Mouse (Mus musculus): ENCODE results near the gene Ddc. TPM values are rescaled to one million over a fixed set of nuclear protein-coding genes. Genes with fewer than 3 reads are reported as not detected.

The Ddc gene
- polyA plus RNA-seq, 1 experiment = 58.4 TPM

DNA sequence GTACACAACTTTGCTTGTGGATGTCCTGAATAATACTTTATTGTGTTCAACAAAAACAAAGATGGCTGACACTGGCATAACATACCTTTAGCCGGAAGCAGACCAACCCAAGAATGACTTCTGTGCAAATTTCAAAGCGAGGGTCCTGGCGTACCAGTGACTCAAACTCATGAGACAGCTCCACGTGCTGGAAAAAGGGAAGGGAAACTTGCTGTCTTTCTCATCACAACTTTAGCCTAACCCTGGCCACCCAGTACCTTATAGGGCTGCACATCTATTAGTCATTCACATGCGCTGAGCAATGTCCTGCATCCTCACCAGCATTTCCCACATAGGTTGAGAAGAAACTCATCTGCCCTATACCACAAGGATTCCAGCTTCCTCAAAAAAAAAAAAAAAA, 78.7 kb downstream of the Ddc start:
- Histone ChIP-seq H3K4me1 (ENCODE audit: control insufficient read depth, insufficient read depth, insufficient read length, low read length) (0 out of 2 replicates have a peak, but pooled peaks cover 2% of the 10 kb centered on the region), H3K36me3 (ENCODE audit: control insufficient read depth, insufficient read depth, low read length) (peaks cover 6% of the 10 kb centered on the region; the same call in 1 of the 2 replicates), H3K27me3 (ENCODE audit: control insufficient read depth, insufficient read depth, low read length) (no peaks in the 10 kb centered on the region), H3K4me3 (ENCODE audit: low read depth, low read length) (no peak overlapping the region), H3K27ac (ENCODE audit: insufficient read depth, low read depth, low read length) (no peak overlapping the region)
- 95% methylated on average over 5 of the region's 5 CpGs for WGBS
- TF ChIP-seq POLR2A (IDR thresholded peaks at IDR 0.05; ENCODE audit: low read depth, low read length) (no peak), CTCF (IDR thresholded peaks at IDR 0.05; ENCODE audit: extremely low read depth, insufficient read length, insufficient replicate concordance, low read depth, low read length) (no peak)

DNA sequence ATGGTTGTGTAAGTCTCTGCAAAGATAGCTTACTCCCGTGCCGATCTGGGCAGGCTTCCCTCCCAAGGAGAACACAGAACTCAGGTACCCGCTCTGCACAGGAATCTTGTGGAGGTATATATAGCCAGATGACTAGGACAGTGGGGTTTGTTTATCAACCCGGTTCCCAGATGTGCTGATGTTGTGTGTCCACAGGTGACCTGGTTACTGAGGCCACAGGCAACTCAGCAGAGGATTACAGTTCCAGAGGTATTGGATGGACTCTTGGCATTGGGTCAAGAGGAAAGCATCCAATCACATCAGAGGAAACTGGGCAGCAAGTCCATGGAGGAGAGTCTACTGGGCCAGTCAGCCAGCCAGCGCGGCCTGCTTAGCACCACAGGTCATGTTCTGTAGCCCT, 79.1 kb downstream of the Ddc start:
- Histone ChIP-seq H3K27me3 (ENCODE audit: control insufficient read depth, insufficient read depth, low read length) (no peaks in the 10 kb centered on the region), H3K4me3 (ENCODE audit: low read depth, low read length) (no peak overlapping the region), H3K27ac (ENCODE audit: insufficient read depth, low read depth, low read length) (no peak overlapping the region), H3K36me3 (ENCODE audit: control insufficient read depth, insufficient read depth, low read length) (peaks cover 6% of the 10 kb centered on the region; the same call in 1 of the 2 replicates), H3K4me1 (ENCODE audit: control insufficient read depth, insufficient read depth, insufficient read length, low read length) (0 out of 2 replicates have a peak, but pooled peaks cover 2% of the 10 kb centered on the region)
- WGBS = 90% methylated on average over 6 of the region's 6 CpGs
- no peak for TF ChIP-seq POLR2A (IDR thresholded peaks at IDR 0.05; ENCODE audit: low read depth, low read length)
- no peak for TF ChIP-seq CTCF (IDR thresholded peaks at IDR 0.05; ENCODE audit: extremely low read depth, insufficient read length, insufficient replicate concordance, low read depth, low read length)

DNA sequence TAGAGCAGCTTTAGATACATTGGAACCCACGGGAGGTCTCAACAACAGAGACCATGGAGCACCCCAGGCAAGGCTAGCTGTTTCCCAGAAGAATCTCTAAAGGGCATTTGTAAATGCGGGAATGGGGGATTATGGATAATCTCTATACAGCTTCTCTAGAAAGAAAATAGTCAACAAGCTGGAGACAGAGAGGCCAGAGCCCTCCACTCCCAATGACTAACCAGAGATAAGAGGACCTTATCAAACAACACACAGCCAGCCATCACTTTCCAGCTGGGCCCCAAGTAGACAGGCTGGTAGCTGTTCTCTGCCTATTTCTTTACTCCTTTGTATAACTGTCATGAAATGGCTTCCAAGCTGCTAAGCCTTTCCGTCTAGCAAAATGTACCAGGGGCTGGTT, 82.2 kb downstream of the Ddc start:
- Histone ChIP-seq H3K36me3 (ENCODE audit: control insufficient read depth, insufficient read depth, low read length) (peaks cover 6% of the 10 kb centered on the region; the same call in 1 of the 2 replicates), H3K4me3 (ENCODE audit: low read depth, low read length) (no peak overlapping the region), H3K27ac (ENCODE audit: insufficient read depth, low read depth, low read length) (no peak overlapping the region), H3K27me3 (ENCODE audit: control insufficient read depth, insufficient read depth, low read length) (no peaks in the 10 kb centered on the region), H3K4me1 (ENCODE audit: control insufficient read depth, insufficient read depth, insufficient read length, low read length) (0 out of 2 replicates have a peak, but pooled peaks cover 1% of the 10 kb centered on the region)
- WGBS = 81% methylated on average over 3 of the region's 3 CpGs
- no peak for TF ChIP-seq POLR2A (IDR thresholded peaks at IDR 0.05; ENCODE audit: low read depth, low read length)
- no peak for TF ChIP-seq CTCF (IDR thresholded peaks at IDR 0.05; ENCODE audit: extremely low read depth, insufficient read length, insufficient replicate concordance, low read depth, low read length)

DNA sequence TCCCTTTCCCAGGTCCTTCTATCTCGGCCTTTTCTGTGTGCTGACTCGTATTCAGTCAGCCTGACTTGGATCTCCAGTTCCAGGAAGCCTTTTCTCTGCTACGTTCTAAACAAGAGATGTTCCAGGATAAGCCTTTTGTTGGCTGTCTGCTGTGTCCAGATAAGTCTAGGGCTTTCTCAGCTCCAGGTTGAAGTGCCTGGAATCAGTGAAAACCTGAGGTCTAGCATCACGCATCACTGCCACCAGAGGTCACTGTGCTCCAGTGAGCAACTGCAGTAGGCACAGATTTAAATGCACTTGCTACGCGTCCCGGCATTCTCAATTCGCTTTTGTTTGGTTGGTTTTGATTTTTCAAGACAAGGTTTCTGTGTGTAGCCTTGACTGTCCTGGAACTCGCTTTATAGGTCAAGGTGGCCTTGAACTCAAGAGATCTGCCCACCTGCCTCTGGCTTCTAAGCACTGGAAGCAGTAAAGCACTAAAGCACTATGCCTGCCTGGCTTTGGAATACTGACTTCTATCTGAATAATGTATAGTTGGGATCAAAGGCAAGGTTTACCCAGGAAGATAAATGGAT, 86.0 kb downstream of the Ddc start:
- 22% methylated on average over 9 of the region's 9 CpGs for WGBS

DNA sequence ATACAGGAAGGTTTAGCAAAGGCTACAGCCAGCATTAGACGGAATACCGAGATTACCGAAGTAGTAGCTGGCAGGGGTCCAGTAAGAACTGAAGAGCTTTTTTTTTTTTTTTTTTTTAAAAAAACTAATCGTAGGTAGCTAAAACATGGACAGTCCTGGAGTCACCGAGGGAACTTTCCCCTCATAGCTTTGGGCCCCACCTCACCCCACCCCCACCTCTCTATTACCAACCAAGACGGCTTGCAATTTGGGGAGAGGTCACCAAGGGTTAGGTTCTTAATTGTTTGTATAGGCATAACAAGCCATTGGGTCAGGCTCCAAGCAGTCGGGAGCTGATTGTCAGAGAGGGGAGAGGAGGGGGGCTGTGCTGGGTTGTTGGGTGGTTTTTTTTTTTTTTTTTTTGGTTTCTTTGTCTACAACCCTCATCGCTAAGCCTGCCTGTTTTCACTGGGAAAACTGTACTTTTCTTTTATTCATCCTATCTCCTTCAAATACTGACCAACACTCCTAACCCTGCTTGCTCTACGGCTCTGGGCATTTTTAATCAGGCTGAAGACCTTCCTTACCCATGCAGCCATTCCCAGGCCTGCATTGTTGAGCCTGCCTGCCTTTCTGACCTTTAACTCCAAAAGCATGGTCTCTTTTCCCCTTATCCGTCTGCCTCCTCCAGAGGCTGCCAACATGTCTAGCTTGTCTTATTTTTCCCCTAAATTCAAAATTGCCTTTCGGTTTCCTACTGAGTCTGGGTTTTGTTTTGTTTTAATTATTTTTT, 88.4 kb downstream of the Ddc start:
- H3K27me3 ChIP-seq (ENCODE audit: control insufficient read depth, insufficient read depth, low read length) = no peaks in the 10 kb centered on the region
- WGBS = 21% methylated on average over 11 of the region's 11 CpGs
- no peaks in the 10 kb centered on the region for H3K4me1 ChIP-seq (ENCODE audit: control insufficient read depth, insufficient read depth, insufficient read length, low read length)
- H3K27ac ChIP-seq (ENCODE audit: insufficient read depth, low read depth, low read length) = peak overlapping the region; percentile 59; the same call in 1 of the 2 replicates
- peak overlapping the region; percentile 69 for H3K4me3 ChIP-seq (ENCODE audit: low read depth, low read length)
- TF ChIP-seq CTCF (IDR thresholded peaks at IDR 0.05; ENCODE audit: extremely low read depth, insufficient read length, insufficient replicate concordance, low read depth, low read length) = no peak
- TF ChIP-seq POLR2A (IDR thresholded peaks at IDR 0.05; ENCODE audit: low read depth, low read length) = no peak
- H3K36me3 ChIP-seq (ENCODE audit: control insufficient read depth, insufficient read depth, low read length) = peaks cover 2% of the 10 kb centered on the region; the same call in 1 of the 2 replicates

More for the DNA sequence above, 86.0 kb downstream of the Ddc start:
- H3K4me3 ChIP-seq (ENCODE audit: low read depth, low read length) = no peak overlapping the region
- TF ChIP-seq CTCF (IDR thresholded peaks at IDR 0.05; ENCODE audit: extremely low read depth, insufficient read length, insufficient replicate concordance, low read depth, low read length) = peak; percentile 86
- no peak for TF ChIP-seq POLR2A (IDR thresholded peaks at IDR 0.05; ENCODE audit: low read depth, low read length)
- H3K4me1 ChIP-seq (ENCODE audit: control insufficient read depth, insufficient read depth, insufficient read length, low read length) = no peaks in the 10 kb centered on the region
- H3K36me3 ChIP-seq (ENCODE audit: control insufficient read depth, insufficient read depth, low read length) = 0 out of 2 replicates have a peak, but pooled peaks cover 4% of the 10 kb centered on the region
- H3K27me3 ChIP-seq (ENCODE audit: control insufficient read depth, insufficient read depth, low read length) = no peaks in the 10 kb centered on the region
- no peak overlapping the region for H3K27ac ChIP-seq (ENCODE audit: insufficient read depth, low read depth, low read length)

DNA sequence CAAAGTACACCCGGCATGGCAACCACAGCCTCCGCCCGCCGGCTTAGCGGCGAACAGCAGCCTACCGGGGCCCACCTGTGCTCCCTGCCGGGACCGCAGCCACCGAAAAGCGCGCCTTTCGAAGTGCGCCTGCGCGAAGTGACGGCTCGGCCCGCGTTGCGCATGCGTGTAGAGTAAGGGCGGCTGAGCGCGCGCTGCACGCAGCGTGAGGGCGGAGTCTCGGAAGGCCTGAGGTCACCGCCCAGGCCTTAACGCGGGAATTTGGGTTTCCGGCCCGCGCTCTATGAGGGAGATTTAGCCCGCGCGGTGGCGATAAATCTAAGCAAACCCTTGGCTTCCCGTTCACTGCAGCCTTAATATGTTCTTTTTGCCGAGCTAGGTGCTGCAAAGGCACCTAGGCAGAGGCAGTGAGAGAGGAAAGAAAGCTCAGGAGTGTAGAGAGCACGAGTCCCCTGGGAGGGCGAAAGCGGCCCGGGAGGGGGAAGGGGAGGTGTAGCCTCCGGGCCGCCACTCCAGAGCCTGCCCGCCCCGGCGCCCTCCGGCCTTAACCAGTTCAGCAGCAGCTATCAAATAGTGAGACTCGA, 89.0 kb downstream of the Ddc start, which contains the start of gene Fignl1:
Fignl1 (minus strand) TSS at position 143 of the 584 bp plus-strand sequence.
- H3K4me1 ChIP-seq (ENCODE audit: control insufficient read depth, insufficient read depth, insufficient read length, low read length) = no peaks in the 10 kb centered on the region
- no peak; the same call in 1 of the 2 replicates for TF ChIP-seq POLR2A (IDR thresholded peaks at IDR 0.05; ENCODE audit: low read depth, low read length)
- TF ChIP-seq CTCF (IDR thresholded peaks at IDR 0.05; ENCODE audit: extremely low read depth, insufficient read length, insufficient replicate concordance, low read depth, low read length) = peak; percentile 23; the same call in 1 of the 2 replicates
- peaks cover 2% of the 10 kb centered on the region; the same call in 1 of the 2 replicates for H3K36me3 ChIP-seq (ENCODE audit: control insufficient read depth, insufficient read depth, low read length)
- H3K27me3 ChIP-seq (ENCODE audit: control insufficient read depth, insufficient read depth, low read length) = no peaks in the 10 kb centered on the region
- H3K27ac ChIP-seq (ENCODE audit: insufficient read depth, low read depth, low read length) = peak within 1 kb of the TSS; percentile 59
- WGBS = under 1% methylated on average over 53 of the region's 53 CpGs
- peak within 1 kb of the TSS; percentile 69 for H3K4me3 ChIP-seq (ENCODE audit: low read depth, low read length)

Data from small intestine, adult 2 months (tissue).